Mouse (Mus musculus) gastrocnemius, adult 8-10 months (tissue): Measurements from ENCODE around the gene Olfr424. TPM values are rescaled to one million over a fixed set of nuclear protein-coding genes. Genes with fewer than 3 reads are reported as not detected.

Source experiments
- DNase-seq, 2 experiments: peaks; one replicate each; pipeline ENCODE4 v3.0.0; 2022; ENCODE audit warnings: low spot score in 2 of 2
- total RNA-seq, 4 experiments: library from RNA; stranded (reverse); gene quantifications; 2 replicates each; pipeline ENCODE4 v1.2.4; 2022

Olfr424 gene
- total RNA-seq = not detected

DNA sequence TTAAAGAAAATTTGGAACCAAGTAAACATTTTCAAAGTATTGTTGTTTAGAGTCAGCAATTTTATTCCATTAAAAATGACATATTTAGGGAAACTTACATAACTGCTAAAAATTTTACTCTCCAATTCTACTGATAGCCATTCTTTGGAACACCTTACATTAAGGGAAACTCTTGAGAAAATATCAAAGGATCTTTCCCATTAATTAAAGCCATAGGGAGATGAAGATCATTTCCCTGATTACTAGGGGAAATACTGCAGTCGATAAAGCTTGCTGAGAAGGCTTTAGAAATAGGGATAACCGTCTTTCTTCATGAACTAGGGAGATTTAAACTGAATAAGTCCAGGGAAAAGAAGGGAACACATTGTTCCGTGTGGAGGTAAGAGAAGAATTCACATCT lies at the start of gene Olfr424:
Gene Olfr424 (plus strand): TSS at position 301 of the 400 bp plus-strand sequence.
- no peak for DNase-seq

DNA sequence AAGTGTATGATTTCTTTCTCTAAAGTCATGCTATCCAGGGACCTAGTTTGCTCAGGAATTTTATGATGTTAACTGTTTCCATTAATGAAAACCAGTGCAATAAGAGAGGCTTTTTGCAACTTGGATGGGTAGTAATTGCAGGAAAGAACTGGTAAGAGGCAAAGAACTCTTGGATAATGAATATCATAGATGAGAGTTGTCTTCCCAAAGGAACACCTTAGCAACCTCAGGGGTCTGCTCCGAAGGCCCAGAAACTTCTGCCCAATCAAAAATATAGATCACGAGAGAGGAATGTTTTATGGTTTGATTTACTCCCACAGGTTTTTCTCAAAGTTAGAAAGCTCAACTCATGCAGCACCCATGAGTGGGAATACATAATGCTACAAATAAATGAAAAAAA lies 47.3 kb upstream of the Olfr424 start, which contains the start of gene Olfr429:
Gene Olfr429 (plus strand): TSS at position 301 of the 400 bp plus-strand sequence.
- DNase-seq = no peak

DNA sequence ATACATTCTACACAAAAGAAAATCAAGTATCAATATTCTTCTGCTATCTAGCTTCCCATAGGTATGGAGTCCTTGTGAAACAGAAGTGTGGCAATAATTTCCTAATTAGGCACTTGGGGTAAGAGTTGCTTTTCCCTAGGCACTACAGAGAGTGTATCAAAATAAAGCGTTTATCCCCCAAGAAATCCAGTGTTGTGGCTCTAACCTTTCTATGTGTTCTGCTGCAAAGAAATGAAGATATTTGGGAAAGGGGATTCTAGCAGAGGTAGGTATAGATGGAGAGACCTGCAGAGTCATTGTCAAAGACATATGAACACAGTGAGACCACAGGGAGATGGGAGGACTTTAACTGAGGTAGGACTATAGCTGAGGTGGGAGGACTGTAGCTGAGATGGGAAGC lies 34.7 kb upstream of the Olfr424 start, which contains the start of gene Olfr427:
Gene Olfr427 (plus strand): TSS at position 301 of the 400 bp plus-strand sequence.
- DNase-seq = no peak

GRCm38 (mm10) chr1:174103735-174104134 lies 27.6 kb upstream of the Olfr424 start:
- DNase-seq = no peak

- no peak for DNase-seq
Measured at GRCm38 (mm10) chr1:174121062-174121461, 10.3 kb upstream of the Olfr424 start, which contains the start of gene Olfr231. Olfr231 (minus strand) TSS chr1:174121162.

GRCm38 (mm10) chr1:174131999-174132398 lies 682 bp downstream of the Olfr424 start:
- no peak for DNase-seq

DNA sequence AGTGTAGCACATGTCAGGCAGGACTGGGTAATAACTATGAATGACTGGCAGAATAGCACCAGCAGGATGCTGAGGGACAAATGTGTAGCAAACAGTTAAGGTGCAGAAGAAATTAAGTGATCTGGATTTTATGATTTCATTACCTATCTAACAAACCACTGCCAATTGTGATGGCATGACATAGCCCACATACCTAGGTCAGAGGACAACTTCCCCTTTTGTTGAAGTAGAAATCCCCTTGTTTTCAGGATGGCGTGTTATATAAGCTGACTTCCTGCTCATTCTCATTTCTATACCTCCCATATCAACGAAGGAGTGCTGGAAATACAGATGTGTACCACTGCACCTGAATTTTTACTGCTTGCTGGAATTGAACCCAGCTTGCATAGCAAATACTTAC lies 10.1 kb downstream of the Olfr424 start:
- DNase-seq = no peak

GRCm38 (mm10) chr1:174146696-174147095 lies 15.4 kb downstream of the Olfr424 start:
- no peak for DNase-seq

- DNase-seq = no peak
Measured at GRCm38 (mm10) chr1:174149289-174149688, 18.0 kb downstream of the Olfr424 start.

DNA sequence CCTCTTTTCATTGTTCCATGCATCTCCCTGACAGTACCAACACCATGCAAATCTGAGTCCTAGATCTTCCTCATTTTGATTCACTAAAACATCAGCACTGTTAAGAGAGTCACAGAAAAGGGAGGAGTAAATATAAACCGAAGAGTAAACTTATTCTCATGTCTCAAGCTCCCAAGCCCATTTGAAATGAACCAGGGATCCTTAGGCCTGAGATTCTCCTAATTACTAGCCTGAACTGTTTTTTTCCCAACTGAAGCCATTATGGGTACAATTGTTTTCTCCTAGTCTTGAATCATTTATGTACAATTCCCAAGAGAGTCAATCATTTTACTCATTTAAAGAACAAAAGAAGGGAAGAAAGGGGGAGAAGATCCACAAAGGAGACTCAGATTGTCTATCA lies 24.0 kb downstream of the Olfr424 start, which contains the start of gene Olfr420:
Gene Olfr420 (plus strand): TSS at position 301 of the 400 bp plus-strand sequence.
- DNase-seq = no peak

DNA sequence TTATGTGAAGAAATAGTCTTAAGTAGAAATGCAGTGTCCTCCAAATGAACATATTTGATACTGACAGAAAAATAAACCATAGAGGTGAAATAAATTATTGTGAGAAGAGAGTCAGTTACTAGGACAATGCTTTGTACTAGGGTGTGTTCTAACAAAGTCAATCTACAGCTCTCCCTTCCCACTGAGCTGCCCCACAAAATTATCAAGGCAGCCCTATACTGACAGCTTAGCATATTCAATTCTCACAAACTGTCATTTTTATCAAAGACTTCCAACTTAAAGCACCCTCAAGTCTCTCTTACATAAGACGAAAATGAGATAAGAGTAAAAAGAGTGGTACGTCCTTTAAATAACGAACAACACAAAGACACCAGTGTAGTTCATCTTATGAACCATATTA lies 26.3 kb downstream of the Olfr424 start:
- DNase-seq = no peak

GRCm38 (mm10) chr1:174158512-174158911 lies 27.2 kb downstream of the Olfr424 start:
- no peak for DNase-seq

GRCm38 (mm10) chr1:174159095-174159494 lies 27.8 kb downstream of the Olfr424 start:
- no peak for DNase-seq

DNA sequence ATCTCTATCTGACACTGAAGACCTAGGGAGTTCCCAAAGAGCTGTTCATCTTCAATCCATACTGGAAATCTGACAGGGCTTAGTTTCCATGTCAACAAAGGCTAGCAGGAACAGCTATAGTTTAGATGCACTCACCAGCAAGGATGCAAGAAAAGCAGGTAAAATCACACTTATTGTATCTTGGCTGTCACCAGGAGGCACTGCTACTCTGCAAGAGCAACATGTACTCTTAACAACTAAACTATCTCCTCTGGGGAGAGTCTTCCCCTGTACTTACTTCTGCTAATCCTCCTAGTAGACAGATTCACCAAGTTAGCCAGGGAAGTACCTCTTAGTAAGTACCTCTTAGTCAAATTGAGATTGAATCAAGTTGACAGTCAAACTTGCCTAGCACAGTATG lies 37.7 kb downstream of the Olfr424 start:
- DNase-seq = no peak

DNA sequence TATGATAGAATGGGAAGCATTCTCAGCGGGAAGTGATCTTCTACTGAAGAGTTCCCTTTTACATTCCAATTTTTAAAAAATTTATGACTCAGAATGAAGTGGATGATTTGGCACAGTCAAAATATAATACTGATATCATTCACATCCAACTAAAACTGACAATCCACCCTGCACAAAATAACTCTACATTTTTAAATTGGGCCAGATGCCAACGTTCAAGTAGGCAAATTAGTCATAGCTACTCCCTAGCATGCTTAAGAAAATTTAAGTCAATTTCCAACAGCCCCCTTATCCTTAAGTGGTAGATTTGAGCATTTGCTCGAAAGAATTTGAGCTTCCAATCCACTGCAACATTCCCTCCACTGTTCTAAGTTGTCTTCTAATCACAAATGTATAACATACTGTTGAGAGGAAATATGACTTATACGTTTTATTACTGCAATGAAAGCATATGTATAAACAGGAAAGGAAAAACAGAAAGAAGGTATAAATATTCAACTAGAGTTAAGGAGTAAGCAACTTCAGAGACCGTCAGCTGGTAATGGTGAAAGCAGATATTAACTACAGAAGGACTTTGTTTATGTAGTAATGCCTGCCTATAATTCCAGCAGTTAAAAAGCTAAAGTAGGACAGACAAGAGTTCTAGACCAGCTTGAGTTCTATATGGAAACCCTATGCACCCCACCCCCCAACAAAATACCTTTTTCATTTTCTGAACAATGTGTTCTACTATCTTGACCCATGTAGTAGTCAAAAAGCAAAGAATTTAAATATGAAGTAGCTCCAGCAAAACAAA lies 39.6 kb downstream of the Olfr424 start:
- no peak for DNase-seq

DNA sequence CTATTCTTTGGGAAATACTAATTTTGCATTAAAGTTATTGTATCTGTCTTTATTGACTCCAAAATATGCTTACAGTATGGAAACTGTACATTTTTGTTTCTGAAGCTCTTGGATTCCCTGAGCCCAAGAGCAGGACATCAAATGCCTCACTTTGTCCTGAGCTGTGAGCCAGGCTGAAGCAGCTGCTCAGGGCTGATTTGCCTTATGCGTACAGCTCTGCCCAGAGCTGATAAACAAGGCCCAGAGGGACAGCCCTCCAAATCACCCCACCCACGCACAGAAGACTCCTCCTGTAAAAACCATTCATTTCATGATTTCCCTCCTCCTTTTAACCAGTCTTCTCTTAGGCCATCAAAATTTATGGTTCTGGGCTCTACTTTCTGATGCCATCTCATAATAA lies 40.2 kb downstream of the Olfr424 start:
- no peak for DNase-seq

DNA sequence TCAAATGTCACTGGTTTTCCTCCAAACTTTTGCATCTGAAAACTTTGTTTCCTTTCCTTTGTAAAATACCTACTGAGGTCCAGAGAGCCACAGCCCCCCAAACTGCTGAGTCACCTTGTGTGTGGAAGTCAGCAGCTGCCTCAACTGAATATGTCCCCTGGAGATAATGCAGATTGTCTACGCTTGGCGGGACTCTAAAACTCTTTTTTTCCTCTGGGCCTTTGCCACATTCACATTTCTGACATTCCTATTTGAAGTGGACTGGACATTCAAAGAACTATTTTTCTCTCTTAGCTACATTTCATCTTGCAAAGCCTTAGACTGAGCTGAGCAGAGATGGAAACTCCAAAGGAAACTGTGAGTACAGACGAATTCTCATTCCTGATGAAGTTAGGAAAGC lies 41.3 kb downstream of the Olfr424 start, which contains the start of gene Spta1:
Gene Spta1 (plus strand): TSS at position 172 of the 400 bp plus-strand sequence.
- no peak for DNase-seq

Other genes starting within 250 kb of the Olfr424 start
- gene Ifi211, start 218.5 kb upstream of the Olfr424 start, total RNA-seq = 1 to 10 TPM in 2 of 4 experiments, under 1 TPM in 2; 0.53 to 2.2 (median 1.1) TPM
- gene Mndal, start 189.0 kb upstream of the Olfr424 start, total RNA-seq = 1 to 10 TPM; 1.1 to 1.9 (median 1.7) TPM
- 1 to 10 TPM; 1.6 to 3.4 (median 1.9) TPM for gene Ifi203, start 188.8 kb upstream of the Olfr424 start, total RNA-seq
- not detected for gene Ifi202b, start 148.8 kb upstream of the Olfr424 start, total RNA-seq
- gene Ifi205, start 99.7 kb upstream of the Olfr424 start, total RNA-seq = 10 to 100 TPM in 1 of 4 experiments, 1 to 10 TPM in 3; 3.1 to 12.5 (median 5.8) TPM
- not detected for gene Olfr433, start 90.8 kb upstream of the Olfr424 start, total RNA-seq
- not detected for gene Olfr432, start 82.3 kb upstream of the Olfr424 start, total RNA-seq
- gene Olfr430, start 64.9 kb upstream of the Olfr424 start, total RNA-seq = not detected
- not detected for gene Olfr429, start 47.2 kb upstream of the Olfr424 start, total RNA-seq
- not detected for gene Olfr427, start 34.6 kb upstream of the Olfr424 start, total RNA-seq
- gene Olfr231, start 10.4 kb upstream of the Olfr424 start, total RNA-seq = not detected
- gene Olfr420, start 24.1 kb downstream of the Olfr424 start, total RNA-seq = not detected
- gene Spta1, start 41.3 kb downstream of the Olfr424 start, total RNA-seq = under 1 TPM in 1 of 4 experiments, not detected in 3; 0.05 TPM
- gene Olfr419, start 120.5 kb downstream of the Olfr424 start, total RNA-seq = not detected
- gene Mptx1, start 199.0 kb downstream of the Olfr424 start, total RNA-seq = not detected
- gene Olfr417, start 233.6 kb downstream of the Olfr424 start, total RNA-seq = not detected